Mouse (Mus musculus): ENCODE measurements around the gene Prrx1.

Gene Prrx1

DNA sequence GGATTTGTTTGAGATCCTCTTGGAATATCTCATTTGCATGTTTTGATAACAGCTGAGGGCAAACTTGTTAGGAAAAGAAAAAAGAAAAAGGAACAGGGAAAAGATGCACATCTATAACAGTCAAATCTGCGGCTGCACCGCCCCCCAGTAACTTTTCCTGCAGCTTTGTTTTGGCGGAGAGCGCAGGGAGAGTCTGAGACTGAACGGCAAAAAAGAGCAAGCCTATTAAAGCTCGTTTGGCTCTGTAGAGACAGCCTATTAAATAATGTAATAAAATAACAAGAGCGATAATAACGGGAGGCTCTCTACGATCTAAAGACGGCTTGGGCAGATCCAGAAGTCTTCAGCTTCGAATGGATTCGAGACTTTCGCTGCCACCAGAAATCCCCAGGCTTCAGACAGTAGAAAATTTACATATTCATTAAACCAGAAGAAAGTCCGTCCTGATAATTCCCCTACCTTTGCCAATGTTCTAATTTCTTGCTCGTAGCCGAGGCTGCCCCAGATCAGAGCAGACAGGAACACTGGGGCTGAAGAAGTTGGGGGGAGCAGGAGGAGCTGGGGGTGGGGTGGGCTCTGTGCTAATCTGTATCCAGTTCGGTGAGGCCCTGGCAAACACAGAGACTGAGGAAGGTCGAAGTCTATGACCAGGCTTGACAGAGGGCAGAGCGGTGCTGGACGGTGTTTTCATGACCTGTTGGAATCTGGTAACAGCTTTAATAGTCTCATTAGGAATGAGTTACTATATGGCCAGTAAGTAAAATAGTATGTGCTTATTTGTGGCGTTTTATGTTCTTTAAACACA is 613 bp upstream of the Prrx1 start:
- ChIA-PET POLR2A (interaction anchor here in 2 of 4 experiments (0.6 to 1.5 kb wide), 2 partner anchors 150 to 418 kb away, joined by 4 to 5 read pairs; no protein-coding TSS in a partner anchor), CTCF (interaction anchor here in 1 of 4 experiments (1.4 kb wide), 1 partner anchor 163 kb away, joined by 5 read pairs; no protein-coding TSS in a partner anchor)

DNA sequence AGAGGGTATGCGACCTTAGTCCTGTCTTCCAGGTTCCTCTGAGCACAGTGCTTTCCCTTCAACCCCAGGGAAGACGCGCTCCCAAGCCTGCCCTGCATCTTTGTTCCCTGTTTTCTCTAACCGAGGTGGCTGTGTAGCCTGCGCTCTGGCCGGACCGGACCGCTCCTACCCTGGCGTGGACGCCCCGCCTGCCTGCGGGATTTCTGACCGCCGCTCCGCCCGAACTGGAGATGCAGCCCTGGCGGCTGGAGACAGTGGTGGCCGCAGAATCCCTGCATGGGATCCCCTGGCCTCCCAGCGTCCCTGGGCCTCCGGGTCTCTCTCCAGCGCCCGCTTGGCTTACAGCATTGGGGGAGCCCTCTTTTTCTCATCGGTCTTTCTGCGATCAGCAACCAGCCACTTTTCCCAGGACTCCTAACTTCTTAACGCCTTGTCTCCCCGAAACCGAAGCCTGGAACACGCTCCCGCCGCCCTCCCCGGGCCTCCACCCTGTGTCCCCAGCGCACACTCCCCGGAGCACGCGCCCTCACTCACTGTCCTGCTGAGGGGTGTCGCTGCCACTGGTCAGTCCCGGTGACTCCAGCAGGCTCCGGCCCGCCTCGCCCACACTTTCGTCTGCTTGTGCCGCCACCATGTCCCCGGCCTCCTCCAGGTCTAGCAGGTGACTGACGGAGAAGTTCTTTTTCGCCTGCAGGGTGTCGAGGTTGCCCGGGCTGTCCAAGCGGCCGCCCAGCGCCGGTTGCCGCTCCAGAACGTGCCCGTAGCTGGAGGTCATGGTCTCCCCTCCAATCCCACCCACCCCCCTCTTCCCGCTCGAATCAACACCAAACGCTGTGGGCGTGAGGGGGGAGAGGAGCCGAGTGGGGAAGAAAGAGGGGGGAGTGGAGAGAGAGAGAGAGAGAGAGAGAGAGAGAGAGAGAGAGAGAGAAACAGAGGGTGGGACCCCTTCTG is 1.4 kb downstream of the Prrx1 start:
- ChIA-PET POLR2A (interaction anchor here in 2 of 4 experiments (0.7 to 1.5 kb wide), 3 partner anchors 72 to 148 kb away, joined by 4 to 5 read pairs (median 5); no protein-coding TSS in a partner anchor), CTCF (no interaction called here)

DNA sequence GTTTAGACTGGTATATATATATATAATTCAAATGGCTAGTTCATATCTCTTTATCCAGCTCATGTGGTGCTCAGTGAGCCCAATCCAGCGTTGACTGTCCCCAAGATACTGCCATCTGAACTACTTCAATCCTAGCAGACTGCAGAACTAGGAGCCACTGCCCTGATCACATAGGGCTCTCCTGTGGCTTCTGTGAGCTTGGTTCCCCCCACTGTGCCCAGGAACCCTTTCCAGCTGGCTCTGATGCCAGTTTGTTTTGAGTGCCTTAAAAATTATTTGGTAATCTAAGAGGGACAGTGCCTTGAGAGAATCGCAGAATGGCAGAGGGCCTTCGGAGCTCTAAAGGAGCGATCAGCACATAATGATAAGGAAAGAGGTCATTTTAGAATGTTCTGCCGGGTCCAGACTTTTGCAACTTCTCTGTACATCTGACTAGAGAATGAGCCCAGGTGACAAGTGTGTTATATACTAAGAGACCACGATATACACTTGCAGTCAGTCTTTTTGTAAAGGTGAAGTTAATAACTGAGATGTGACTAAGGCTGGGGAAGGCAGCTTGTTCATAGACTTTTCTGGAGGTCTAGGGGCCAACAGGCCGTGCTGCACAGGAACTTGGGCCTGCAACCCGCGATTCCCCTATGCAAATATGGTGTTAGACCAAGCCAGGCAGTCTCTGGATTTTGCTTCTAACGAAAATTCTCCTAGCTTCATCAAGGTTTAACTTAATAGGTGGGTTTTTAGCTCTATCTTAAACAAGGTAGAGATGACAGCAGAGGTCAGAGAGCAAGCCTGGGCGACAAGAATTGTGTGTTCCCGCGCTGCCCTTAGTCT is 2.3 kb downstream of the Prrx1 start:
- POLR2A ChIA-PET = interaction anchor here in 1 of 4 experiments (0.7 kb wide), 1 partner anchor 24 kb away, joined by 3 read pairs; no protein-coding TSS in a partner anchor

DNA sequence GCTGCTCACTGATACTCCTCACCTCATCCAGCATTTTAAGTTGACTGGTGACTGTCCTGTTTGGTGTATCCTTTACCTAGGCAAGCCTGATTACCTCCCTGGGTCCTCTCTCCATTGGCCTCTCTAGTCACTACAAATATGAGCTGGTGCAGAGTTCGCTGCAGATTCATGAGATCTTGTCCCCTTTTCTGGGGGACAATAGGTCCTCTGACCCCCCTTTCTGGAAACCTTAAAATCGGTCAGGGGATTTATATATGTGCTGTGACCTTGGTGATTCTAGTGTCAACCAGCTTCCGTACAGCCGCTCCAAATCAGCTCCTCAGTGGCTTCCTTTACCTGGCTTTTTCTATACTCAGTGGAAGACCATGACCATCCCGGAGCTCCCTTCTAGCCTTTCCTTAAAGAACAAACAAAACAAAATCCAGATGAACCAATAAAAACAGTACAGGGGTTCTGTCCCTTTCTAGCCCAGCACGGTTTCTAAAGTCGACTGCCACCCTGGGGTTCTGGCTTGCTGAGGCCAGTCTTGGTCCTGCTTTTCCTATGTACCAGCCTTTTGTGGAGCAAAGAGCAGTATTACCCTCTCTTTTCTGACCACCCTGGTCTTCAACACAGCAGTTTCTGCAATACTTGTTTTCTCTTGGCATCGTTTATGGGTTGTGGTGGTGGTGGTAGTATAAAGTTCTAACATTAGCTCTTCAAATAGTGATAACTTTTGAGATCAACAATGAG is 3.3 kb downstream of the Prrx1 start:
- ChIA-PET POLR2A (interaction anchor here in 1 of 4 experiments (0.7 kb wide), 1 partner anchor 23 kb away, joined by 3 read pairs; no protein-coding TSS in a partner anchor), CTCF (interaction anchor here in 1 of 4 experiments (1.1 to 1.7 kb wide), 2 partner anchors 159 to 160 kb away, joined by 4 to 5 read pairs; no protein-coding TSS in a partner anchor)

More for the DNA sequence above, 2.3 kb downstream of the Prrx1 start:
- CTCF ChIA-PET = interaction anchor here in 1 of 4 experiments (1.1 kb wide), 1 partner anchor 161 kb away, joined by 4 read pairs; no protein-coding TSS in a partner anchor

DNA sequence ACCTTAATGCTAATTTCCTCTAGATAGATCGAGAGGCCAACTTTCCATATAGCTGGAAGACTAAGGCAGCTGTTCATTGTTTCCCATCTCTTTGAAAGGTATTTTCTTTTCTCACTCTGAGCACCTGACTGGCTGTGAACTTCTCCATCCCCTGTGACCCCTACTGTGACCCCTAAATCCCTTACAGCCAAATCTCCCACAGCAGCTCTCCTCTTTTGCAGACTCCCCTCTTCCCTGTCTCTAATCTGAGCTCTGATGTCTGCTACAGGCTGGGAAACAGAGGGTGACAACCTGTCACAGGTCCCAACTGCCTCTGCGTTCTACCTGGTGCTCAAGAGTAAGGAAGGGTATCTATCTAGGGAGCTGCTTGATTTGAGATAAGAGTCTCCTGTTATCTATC is 4.0 kb downstream of the Prrx1 start:
- ChIA-PET CTCF (interaction anchor here in 1 of 4 experiments (1.7 kb wide), 1 partner anchor 159 kb away, joined by 5 read pairs; no protein-coding TSS in a partner anchor), POLR2A (no interaction called here)

DNA sequence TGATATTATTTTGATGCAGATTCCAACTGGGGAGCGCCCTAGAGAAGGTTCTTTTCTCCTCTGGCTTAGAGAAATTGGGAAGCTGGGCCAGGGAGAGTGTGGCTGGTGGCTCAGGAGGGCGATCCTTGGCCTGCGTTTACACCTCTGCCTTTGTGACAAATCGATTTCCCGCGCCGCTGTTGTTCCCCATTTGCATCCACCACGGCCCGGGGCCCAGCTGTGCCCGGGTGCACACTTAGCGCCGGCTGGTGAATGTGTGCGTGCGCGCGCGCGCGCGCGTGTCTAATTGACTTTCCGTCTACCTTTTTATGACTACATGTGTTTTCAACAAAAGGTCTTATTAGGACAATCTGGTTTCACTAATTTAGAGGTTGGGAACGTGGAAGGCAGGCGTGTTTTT is 4.9 kb downstream of the Prrx1 start:
- ChIA-PET POLR2A (no interaction called here), CTCF (interaction anchor here in 2 of 4 experiments (0.7 to 1.7 kb wide), 2 partner anchors 52 to 158 kb away, joined by 3 to 5 read pairs; no protein-coding TSS in a partner anchor)

DNA sequence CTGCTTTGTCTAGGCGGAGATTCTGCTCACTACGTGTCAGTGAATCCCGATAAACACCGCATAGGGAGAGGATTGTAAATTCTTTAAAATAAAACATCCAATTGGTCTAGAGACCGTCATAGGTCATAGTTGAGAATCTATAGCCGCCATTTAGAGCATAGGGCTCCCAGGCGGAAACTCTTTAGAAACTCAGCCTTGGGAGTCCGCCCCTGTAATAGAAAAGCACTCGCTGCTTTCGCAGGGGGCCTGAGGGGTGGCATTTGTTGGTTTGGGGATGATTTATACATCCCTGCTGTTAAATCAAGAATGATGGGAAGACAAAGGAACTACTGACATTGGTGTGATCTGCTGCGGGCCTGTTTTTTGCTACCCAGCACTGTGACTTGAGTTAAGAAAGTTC is 5.8 kb downstream of the Prrx1 start:
- POLR2A ChIA-PET = no interaction called here
- CTCF ChIA-PET = no interaction called here

DNA sequence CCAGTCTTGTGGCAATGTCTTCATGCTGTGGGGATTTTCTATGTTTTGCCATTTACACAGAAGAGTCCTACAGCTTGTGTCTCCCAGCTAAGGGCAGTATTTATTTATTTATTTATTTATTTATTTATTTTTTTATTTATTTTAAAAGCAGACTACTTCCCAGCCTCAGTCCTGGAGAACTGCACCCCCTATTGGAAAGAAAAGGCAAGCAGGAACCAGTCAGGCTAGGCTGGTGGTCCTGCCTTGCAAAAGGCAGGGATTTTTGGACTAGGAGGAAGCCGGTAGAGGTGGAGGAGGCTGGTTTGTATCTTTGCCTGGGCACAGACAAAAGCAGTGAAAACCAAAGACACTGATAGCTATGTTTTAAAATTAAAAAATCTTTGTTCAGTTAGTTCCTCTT is 7.6 kb downstream of the Prrx1 start:
- ChIA-PET CTCF (interaction anchor here in 1 of 4 experiments (0.6 kb wide), 2 partner anchors 8 to 155 kb away, joined by 3 read pairs; no protein-coding TSS in a partner anchor), POLR2A (interaction anchor here in 3 of 4 experiments (0.6 to 0.7 kb wide), 3 partner anchors 95 to 517 kb away, joined by 3 read pairs; no protein-coding TSS in a partner anchor)

DNA sequence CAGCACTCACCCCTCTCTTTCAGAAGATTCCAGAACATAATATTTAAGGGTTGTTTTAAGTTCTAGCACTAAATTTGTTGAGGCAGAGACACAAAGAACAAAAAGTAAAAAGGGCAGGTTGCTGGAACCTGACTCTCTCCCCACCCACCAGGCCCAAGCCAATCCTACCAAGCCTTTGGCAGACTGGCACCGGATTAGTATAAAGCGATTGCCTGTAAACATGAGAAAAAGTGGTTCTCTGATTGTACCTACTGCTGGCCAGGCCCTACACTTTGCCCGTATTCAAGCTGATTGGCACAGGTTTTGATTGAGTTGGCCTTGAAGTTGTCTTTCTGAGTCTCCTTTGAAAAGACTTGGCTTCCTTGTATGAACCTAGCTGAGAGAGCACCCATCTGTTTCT is 8.7 kb downstream of the Prrx1 start:
- POLR2A ChIA-PET = interaction anchor here in 1 of 4 experiments (0.5 kb wide), 1 partner anchor 8 kb away, joined by 3 read pairs; the partner anchor contains the start of gene Prrx1
- CTCF ChIA-PET = interaction anchor here in 3 of 4 experiments (0.6 to 1.1 kb wide), 4 partner anchors 53 to 312 kb away, joined by 3 to 4 read pairs (median 3); no protein-coding TSS in a partner anchor

DNA sequence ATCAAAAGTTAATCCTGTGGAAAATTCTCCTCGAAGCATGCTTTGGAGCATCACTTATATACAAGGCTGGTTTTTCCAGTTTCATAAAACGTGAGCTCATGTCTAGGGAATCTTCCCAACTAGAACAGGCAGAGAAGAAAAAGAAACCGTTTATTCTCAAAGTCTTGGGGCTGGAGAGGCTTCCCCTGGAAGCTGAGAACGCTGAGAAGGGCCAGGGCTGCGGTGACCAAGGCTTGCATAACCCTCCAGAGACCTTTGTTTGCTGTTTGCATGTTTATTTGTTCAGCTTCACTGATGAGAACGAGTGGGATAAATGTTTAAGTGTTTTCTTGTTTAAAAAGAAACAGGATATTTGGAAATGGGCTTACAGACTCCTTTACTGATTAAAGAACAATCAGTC is 11.2 kb downstream of the Prrx1 start:
- ChIA-PET POLR2A (no interaction called here), CTCF (interaction anchor here in 1 of 4 experiments (0.6 kb wide), 1 partner anchor 821 kb away, joined by 4 read pairs; no protein-coding TSS in a partner anchor)

DNA sequence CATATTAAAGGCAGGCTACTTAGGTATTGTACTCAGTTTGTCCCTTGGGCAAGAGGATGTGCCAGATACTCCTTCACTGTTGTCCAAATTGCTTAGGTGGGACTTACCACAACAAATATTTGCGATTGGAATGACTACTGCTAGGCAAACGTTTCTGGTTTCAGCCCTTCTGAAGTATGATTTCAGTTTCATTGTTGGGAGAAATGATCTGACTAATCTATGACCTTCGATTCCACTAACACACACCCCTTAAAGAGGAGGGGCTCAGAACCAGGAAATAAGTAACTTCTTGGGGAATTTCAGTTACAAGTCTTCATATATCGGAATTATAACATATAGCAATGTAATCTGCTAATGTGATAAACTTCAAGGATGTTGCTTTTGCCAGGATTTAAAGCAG is 20.4 kb downstream of the Prrx1 start:
- ChIA-PET CTCF (no interaction called here), POLR2A (no interaction called here)

DNA sequence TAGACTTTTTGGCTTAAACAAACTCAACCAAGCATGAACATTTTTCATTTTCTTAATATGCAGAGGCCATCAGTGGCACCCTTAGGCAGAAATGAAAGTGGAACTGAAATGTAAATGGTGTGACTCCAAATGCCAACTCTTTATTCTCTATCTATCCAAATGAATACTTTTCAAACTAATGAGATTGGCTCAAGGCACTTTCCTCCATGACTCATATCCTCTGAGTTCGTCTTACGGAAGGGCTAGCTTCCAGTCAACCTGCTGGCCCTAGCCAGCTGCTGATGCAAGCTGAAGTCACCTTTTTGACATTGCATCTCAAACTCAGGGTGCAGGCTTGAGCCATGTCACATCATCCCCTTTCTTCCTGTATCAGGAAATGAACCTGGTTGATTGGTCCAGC is 21.6 kb downstream of the Prrx1 start:
- ChIA-PET POLR2A (no interaction called here), CTCF (no interaction called here)

DNA sequence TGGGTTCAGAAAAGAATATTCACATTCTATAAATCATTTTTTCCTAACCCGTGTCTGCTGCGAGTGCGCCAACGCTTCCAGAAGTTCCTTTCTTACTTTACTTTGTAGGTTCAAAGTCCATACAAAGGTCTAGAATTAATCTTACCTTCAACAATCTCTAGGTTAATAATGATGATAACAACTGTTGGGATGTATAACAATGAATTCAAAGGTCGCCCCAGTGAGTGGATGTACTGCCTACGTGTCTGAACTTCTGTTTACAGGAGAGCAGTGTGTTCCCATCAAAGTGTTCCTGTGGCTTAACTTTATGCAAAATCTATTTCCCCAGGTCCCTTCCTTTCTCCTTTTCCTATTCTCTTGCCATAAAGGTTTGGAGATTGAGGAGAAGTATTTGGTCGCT is 24.4 kb downstream of the Prrx1 start:
- ChIA-PET CTCF (no interaction called here), POLR2A (no interaction called here)

DNA sequence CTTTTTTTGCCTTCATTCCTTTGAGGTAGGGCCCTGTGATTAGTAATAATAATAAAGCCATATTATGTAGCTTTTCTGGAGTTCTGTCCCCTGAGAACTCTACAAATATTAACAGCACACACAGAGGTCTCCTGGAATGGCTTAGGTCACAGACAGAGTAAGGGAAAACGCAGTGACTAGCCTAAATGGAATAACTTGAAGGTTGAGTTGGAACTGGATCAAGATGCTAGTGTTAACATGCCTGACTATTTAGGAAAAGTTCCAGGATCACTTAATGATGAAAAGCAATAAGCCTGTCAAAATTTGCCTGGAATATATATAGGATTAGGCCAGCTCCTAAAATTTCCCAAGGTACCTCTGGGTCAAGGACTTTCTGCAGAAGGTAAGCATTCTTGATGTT is 28.0 kb downstream of the Prrx1 start:
- POLR2A ChIA-PET = no interaction called here
- CTCF ChIA-PET = no interaction called here

DNA sequence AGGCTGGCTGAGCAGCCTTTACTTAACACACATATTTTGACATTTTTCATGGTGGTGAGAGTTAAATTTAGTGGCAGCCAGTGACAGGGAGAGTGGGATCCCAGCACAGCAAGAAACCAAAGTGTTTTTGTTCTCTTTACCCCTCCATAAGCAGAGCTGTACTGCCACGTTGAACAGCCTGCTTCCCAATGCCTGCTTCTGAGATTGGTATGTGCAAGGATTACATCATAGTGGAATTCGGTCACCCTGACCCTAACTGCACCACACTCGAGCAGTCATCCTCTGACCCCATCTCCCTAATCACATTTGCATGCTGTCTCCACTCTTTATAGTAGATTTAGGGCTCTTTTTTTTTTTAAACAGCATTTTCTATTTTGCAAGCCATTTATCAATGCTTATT is 28.4 kb downstream of the Prrx1 start:
- ChIA-PET CTCF (no interaction called here), POLR2A (no interaction called here)

DNA sequence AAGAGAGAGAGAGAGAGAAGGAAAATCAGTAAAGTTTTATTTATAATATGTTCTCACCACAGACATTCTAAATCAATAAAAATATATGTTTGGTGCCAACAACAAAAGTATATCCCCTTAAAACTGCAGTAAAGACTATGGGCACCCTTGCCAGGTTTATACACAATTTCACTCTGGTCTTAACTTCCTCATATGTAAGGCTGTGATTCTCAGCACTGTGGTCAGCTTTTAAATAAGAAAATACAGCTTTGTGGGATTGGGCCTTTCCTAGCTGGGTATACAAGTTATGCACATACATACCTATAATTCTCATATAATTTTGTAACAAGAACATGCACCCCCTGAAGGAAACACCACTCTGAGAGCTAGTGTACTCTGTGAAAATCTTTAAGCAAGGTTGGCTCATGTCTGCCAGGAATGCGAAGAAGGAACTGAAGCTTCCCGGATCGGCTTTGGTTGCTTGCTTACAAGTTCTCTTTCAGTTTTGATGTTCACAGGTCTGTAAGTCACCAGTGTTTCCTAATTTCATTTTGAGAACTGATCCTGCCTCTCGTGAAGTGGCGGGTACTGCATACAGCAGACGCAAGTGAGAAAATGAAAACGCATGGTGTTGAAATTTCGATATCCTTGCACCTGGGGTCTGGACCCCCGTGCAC is 29.4 kb downstream of the Prrx1 start:
- CTCF ChIA-PET = no interaction called here
- POLR2A ChIA-PET = no interaction called here

DNA sequence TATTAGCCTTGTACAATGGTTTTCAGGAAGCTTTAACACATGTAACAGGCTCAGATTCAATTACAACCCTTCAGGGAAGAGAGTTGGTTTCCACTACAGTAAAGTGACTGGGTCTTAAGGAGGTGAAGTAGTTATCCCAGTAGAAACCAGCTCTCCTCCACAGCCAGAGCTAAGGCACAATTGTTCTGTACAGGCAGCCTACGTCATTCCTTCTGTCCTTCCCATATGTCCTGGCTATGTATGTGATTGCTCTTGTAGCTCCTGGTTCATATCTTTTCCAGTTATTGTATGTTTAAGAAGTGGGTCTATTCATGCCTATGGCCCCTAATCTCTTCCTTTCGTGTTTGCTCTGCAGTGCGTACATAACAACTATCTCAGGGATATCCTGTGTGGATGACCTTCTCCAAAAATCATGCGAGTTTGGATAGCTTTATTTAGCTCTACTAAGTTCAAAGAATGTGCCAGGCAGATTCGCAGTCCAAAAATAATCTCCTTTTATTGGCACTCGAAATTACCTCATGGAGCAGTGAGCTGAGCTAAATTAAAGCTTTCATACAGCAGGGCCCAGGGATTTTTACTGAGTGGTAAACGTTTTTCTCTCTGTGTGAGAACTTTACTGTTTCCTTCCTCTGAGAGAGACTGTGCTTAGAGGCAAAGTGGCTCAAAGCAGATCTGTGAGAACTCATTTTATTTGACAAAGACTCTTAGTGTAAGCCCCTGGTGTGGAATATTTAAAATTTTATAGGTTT is 31.9 kb downstream of the Prrx1 start:
- ChIA-PET POLR2A (no interaction called here), CTCF (no interaction called here)
